Mouse (Mus musculus) liver, embryonic 15.5 days (tissue): ENCODE measurements around the gene Usp32. TPM values are rescaled to one million over a fixed set of nuclear protein-coding genes. Genes with fewer than 3 reads are reported as not detected.

ENCODE experiments used
- ATAC-seq: fragments of 200-750 bp; cut with Nextera tagmentation; 2 replicates; pipeline ENCODE4 v1.8.0; 2017; ENCODE audit warnings: moderate number of reproducible peaks, mild to moderate bottlenecking, moderate library complexity; ENCODE audit not compliant: insufficient read depth
- H3K27ac ChIP-seq: fragments of 300-500 bp; sonication (generic); replicated peaks from 2 replicates; pipeline ENCODE4 v1.5.1; 2015; ENCODE audit warnings: mild to moderate bottlenecking, inconsistent platforms
- H3K27me3 ChIP-seq: fragments of 300-500 bp; sonication (generic); 2 replicates; pipeline ENCODE4 v1.6.1; 2015; ENCODE audit warnings: mild to moderate bottlenecking, inconsistent platforms
- H3K36me3 ChIP-seq: fragments of 300-500 bp; sonication (generic); replicated peaks from 2 replicates; pipeline ENCODE4 v1.6.1; 2015; ENCODE audit warnings: moderate library complexity, mild to moderate bottlenecking, inconsistent platforms
- H3K4me1 ChIP-seq: fragments of 300-500 bp; sonication (generic); replicated peaks from 2 replicates; pipeline ENCODE4 v1.6.1; 2015; ENCODE audit warnings: inconsistent platforms
- H3K4me2 ChIP-seq: fragments of 300-500 bp; sonication (generic); 2 replicates; pipeline ENCODE4 v1.6.1; 2015; ENCODE audit warnings: moderate library complexity, mild to moderate bottlenecking, inconsistent platforms
- H3K4me3 ChIP-seq: fragments of 300-500 bp; sonication (generic); replicated peaks from 2 replicates; pipeline ENCODE4 v1.5.1; 2015; ENCODE audit warnings: mild to moderate bottlenecking, inconsistent platforms
- H3K9ac ChIP-seq: fragments of 300-500 bp; sonication (generic); 2 replicates; pipeline ENCODE4 v1.6.1; 2015; ENCODE audit warnings: moderate library complexity, mild to moderate bottlenecking, inconsistent platforms
- H3K9me3 ChIP-seq: fragments of 300-500 bp; sonication (generic); replicated peaks from 2 replicates; pipeline ENCODE4 v1.6.1; 2016; ENCODE audit warnings: inconsistent platforms
- WGBS: fragments of 180-500 bp; shearing (Covaris S2); methylation state at CpG from one replicate; pipeline ENCODE4 v1.1.7; 2015; ENCODE audit warnings: mixed read lengths; ENCODE audit not compliant: insufficient replicate concordance; 5-methylcytosine and 5-hydroxymethylcytosine counted together
- polyA plus RNA-seq: library from polyadenylated mRNA; unstranded; fragments of >200 nt; fragmentation: Nextera tagmentation; extraction: Ambion mirVana; gene quantifications from 2 replicates; pipeline ENCODE4 v1.2.1, GENCODE M21; 2015

The Usp32 gene
- polyA plus RNA-seq, 1 experiment from 2014 or later, result 10.1 TPM

- 46% methylated on average over 2 of the region's 2 CpGs for WGBS
- no peak overlapping the region for H3K4me3 ChIP-seq
- no peaks in the 10 kb centered on the region for H3K36me3 ChIP-seq
- H3K4me1 ChIP-seq, result peaks cover 2% of the 10 kb centered on the region; the same call in 1 of the 2 replicates
- no peak overlapping the region for H3K27ac ChIP-seq
- no peak overlapping the region for H3K9ac ChIP-seq
- no peak overlapping the region for H3K4me2 ChIP-seq
- no peak for ATAC-seq
- H3K9me3 ChIP-seq, result no peaks in the 10 kb centered on the region
- peaks cover 31% of the 10 kb centered on the region for H3K27me3 ChIP-seq
Observed at GRCm38 (mm10) chr11:84952611-84953010, 187.3 kb downstream of the Usp32 start.

GRCm38 (mm10) chr11:84948526-84948925 lies 191.4 kb downstream of the Usp32 start:
- 34% methylated on average over 3 of the region's 3 CpGs for WGBS
- Histone ChIP-seq H3K4me1 (peaks cover 5% of the 10 kb centered on the region; the same call in 1 of the 2 replicates), H3K27ac (no peak overlapping the region), H3K4me3 (no peak overlapping the region), H3K9ac (no peak overlapping the region), H3K9me3 (no peaks in the 10 kb centered on the region), H3K4me2 (no peak overlapping the region), H3K27me3 (peaks cover 40% of the 10 kb centered on the region), H3K36me3 (no peaks in the 10 kb centered on the region)
- ATAC-seq, result no peak

- Histone ChIP-seq H3K36me3 (no peaks in the 10 kb centered on the region), H3K4me2 (no peak overlapping the region), H3K9me3 (no peaks in the 10 kb centered on the region), H3K27ac (no peak overlapping the region), H3K4me1 (peaks cover 5% of the 10 kb centered on the region; the same call in 1 of the 2 replicates), H3K9ac (no peak overlapping the region), H3K27me3 (peaks cover 44% of the 10 kb centered on the region), H3K4me3 (no peak overlapping the region)
- 51% methylated on average over 3 of the region's 3 CpGs for WGBS
- ATAC-seq, result no peak
Observed at GRCm38 (mm10) chr11:84948114-84948513, 191.8 kb downstream of the Usp32 start.

- Histone ChIP-seq H3K9me3 (no peaks in the 10 kb centered on the region), H3K27ac (no peak overlapping the region), H3K4me3 (no peak overlapping the region), H3K27me3 (peaks cover 49% of the 10 kb centered on the region), H3K4me1 (peaks cover 5% of the 10 kb centered on the region; the same call in 1 of the 2 replicates), H3K4me2 (no peak overlapping the region), H3K9ac (no peak overlapping the region), H3K36me3 (no peaks in the 10 kb centered on the region)
- ATAC-seq, result no peak
- WGBS, result 58% methylated on average over 6 of the region's 6 CpGs
Observed at GRCm38 (mm10) chr11:84947206-84947605, 192.8 kb downstream of the Usp32 start.

- no peak overlapping the region for H3K27ac ChIP-seq
- H3K4me1 ChIP-seq, result peaks cover 5% of the 10 kb centered on the region; the same call in 1 of the 2 replicates
- WGBS, result 41% methylated on average over 3 of the region's 3 CpGs
- ATAC-seq, result no peak
- H3K27me3 ChIP-seq, result peaks cover 49% of the 10 kb centered on the region
- H3K4me3 ChIP-seq, result no peak overlapping the region
- no peaks in the 10 kb centered on the region for H3K36me3 ChIP-seq
- H3K9me3 ChIP-seq, result no peaks in the 10 kb centered on the region
- H3K4me2 ChIP-seq, result no peak overlapping the region
- H3K9ac ChIP-seq, result no peak overlapping the region
Observed at GRCm38 (mm10) chr11:84945841-84946240, 194.1 kb downstream of the Usp32 start.

- H3K9ac ChIP-seq, result no peak overlapping the region
- peaks cover 5% of the 10 kb centered on the region; the same call in 1 of the 2 replicates for H3K4me1 ChIP-seq
- no peak overlapping the region for H3K4me3 ChIP-seq
- ATAC-seq, result no peak; the same call in 1 of the 2 replicates
- peaks cover 49% of the 10 kb centered on the region for H3K27me3 ChIP-seq
- H3K27ac ChIP-seq, result no peak overlapping the region
- H3K9me3 ChIP-seq, result no peaks in the 10 kb centered on the region
- H3K4me2 ChIP-seq, result peak overlapping the region; percentile 18; the same call in 1 of the 2 replicates
- no peaks in the 10 kb centered on the region for H3K36me3 ChIP-seq
- WGBS, result 8% methylated on average over 12 of the region's 12 CpGs
Observed at GRCm38 (mm10) chr11:84944639-84945435, 195.1 kb downstream of the Usp32 start.

- Histone ChIP-seq H3K4me2 (peak overlapping the region; percentile 32; the same call in 1 of the 2 replicates), H3K27ac (no peak overlapping the region), H3K4me3 (no peak overlapping the region)
Observed at GRCm38 (mm10) chr11:84943948-84944347, 196.0 kb downstream of the Usp32 start.

GRCm38 (mm10) chr11:84940140-84940539 lies 199.8 kb downstream of the Usp32 start:
- Histone ChIP-seq H3K9ac (no peak overlapping the region), H3K27ac (no peak overlapping the region), H3K4me3 (no peak overlapping the region), H3K4me1 (peaks cover 2% of the 10 kb centered on the region; the same call in 1 of the 2 replicates), H3K4me2 (no peak overlapping the region), H3K9me3 (no peaks in the 10 kb centered on the region), H3K27me3 (peaks cover 25% of the 10 kb centered on the region), H3K36me3 (no peaks in the 10 kb centered on the region)
- ATAC-seq, result no peak
- 56% methylated on average over 10 of the region's 10 CpGs for WGBS

More at GRCm38 (mm10) chr11:84943948-84944347, 196.0 kb downstream of the Usp32 start:
- ATAC-seq, result no peak
- WGBS, result under 1% methylated on average over 15 of the region's 15 CpGs
- H3K27me3 ChIP-seq, result peaks cover 49% of the 10 kb centered on the region
- H3K9ac ChIP-seq, result no peak overlapping the region
- no peaks in the 10 kb centered on the region for H3K9me3 ChIP-seq
- H3K36me3 ChIP-seq, result no peaks in the 10 kb centered on the region
- peaks cover 5% of the 10 kb centered on the region; the same call in 1 of the 2 replicates for H3K4me1 ChIP-seq

GRCm38 (mm10) chr11:84939508-84940053 lies 200.4 kb downstream of the Usp32 start:
- Histone ChIP-seq H3K27me3 (peaks cover 20% of the 10 kb centered on the region), H3K4me2 (no peak overlapping the region), H3K4me1 (no peaks in the 10 kb centered on the region), H3K36me3 (no peaks in the 10 kb centered on the region), H3K27ac (no peak overlapping the region), H3K9ac (no peak overlapping the region), H3K9me3 (no peaks in the 10 kb centered on the region), H3K4me3 (no peak overlapping the region)
- no peak for ATAC-seq
- 42% methylated on average over 8 of the region's 8 CpGs for whole genome bisulfite sequencing
